Mouse (Mus musculus) ES-E14 (cell line): ENCODE measurements around the gene Nucks1. TPM values are rescaled to one million over a fixed set of nuclear protein-coding genes. Genes with fewer than 3 reads are reported as not detected.
"Not testable (repeated sequence)": the region's sequence is repeated elsewhere in the genome, so short reads cannot be mapped to it uniquely, and the experiment has no call there.

Experiments
- DNase-seq: peaks from one replicate; pipeline ENCODE4 v3.0.0-alpha.2; 2013; ENCODE audit warnings: low read depth, low spot score
- H3K27ac ChIP-seq: 2 replicates; pipeline ENCODE4 v1.5.1; 2012; ENCODE audit warnings: low read depth, mild to moderate bottlenecking, low read length, moderate library complexity, mixed read lengths; ENCODE audit not compliant: poor library complexity, insufficient read depth, severe bottlenecking
- H3K36me3 ChIP-seq: 2 replicates; pipeline ENCODE4 v1.6.1; 2012; ENCODE audit warnings: mild to moderate bottlenecking, low read length, moderate library complexity, mixed read lengths; ENCODE audit not compliant: control insufficient read depth, poor library complexity, insufficient read depth, severe bottlenecking
- H3K4me1 ChIP-seq, 2 experiments: fragments of 150-350 bp in 1 of 2; sonication (generic) in 1 of 2; 2 replicates each; pipeline ENCODE4 v1.6.1; 2012; ENCODE audit warnings: low read length in 2 of 2, mild to moderate bottlenecking in 1 of 2, mixed read lengths in 1 of 2; ENCODE audit not compliant: control insufficient read depth in 2 of 2, insufficient read depth in 2 of 2, poor library complexity in 1 of 2
- H3K4me3 ChIP-seq, 2 experiments: fragments of 150-350 bp in 1 of 2; sonication (generic) in 1 of 2; 2 replicates each; pipeline ENCODE4 v1.5.1; 2012; ENCODE audit warnings: low read length in 2 of 2, low read depth in 1 of 2, mild to moderate bottlenecking in 1 of 2, mixed read lengths in 1 of 2; ENCODE audit not compliant: insufficient read depth in 1 of 2, poor library complexity in 1 of 2, severe bottlenecking in 1 of 2
- H3K9ac ChIP-seq: 2 replicates; pipeline ENCODE4 v1.6.1; 2012; ENCODE audit warnings: low read depth, mild to moderate bottlenecking, low read length, mixed read lengths; ENCODE audit not compliant: poor library complexity, insufficient read depth, severe bottlenecking
- H3K9me3 ChIP-seq: fragments of 150-350 bp; sonication (generic); 2 replicates; pipeline ENCODE4 v1.6.1; 2012; ENCODE audit warnings: low read depth, mild to moderate bottlenecking, low read length; ENCODE audit not compliant: control insufficient read depth, insufficient read depth
- CHD2 ChIP-seq: IDR thresholded peaks from 2 replicates; pipeline ENCODE4 v1.6.1; 2014; ENCODE audit warnings: mild to moderate bottlenecking, low read depth, low read length, inconsistent platforms
- HCFC1 ChIP-seq: IDR thresholded peaks from 2 replicates; pipeline ENCODE4 v1.6.1; 2012; ENCODE audit warnings: low read length, inconsistent platforms, borderline replicate concordance; ENCODE audit not compliant: insufficient read depth
- MAFK ChIP-seq: IDR thresholded peaks from 2 replicates; pipeline ENCODE4 v1.6.1; 2014; ENCODE audit warnings: mild to moderate bottlenecking, low read depth, low read length, inconsistent platforms; ENCODE audit not compliant: insufficient read depth
- ZC3H11A ChIP-seq: IDR thresholded peaks from 2 replicates; pipeline ENCODE4 v1.6.1; 2012; ENCODE audit warnings: low read depth, mild to moderate bottlenecking, inconsistent platforms, low read length, borderline replicate concordance
- ZNF384 ChIP-seq: IDR thresholded peaks from 2 replicates; pipeline ENCODE4 v1.6.1; 2012; ENCODE audit warnings: low read depth, low read length, inconsistent platforms
- in situ Hi-C, 2 experiments: fragments of 600-800 bp; cut with MboI; formaldehyde crosslinking; loops; one replicate each; pipeline ENCODE4 v1.15.1; 2025; ENCODE audit warnings: low sequenced_read_pairs in 2 of 2, inconsistent platforms in 1 of 2; ENCODE audit not compliant: unreplicated experiment in 2 of 2
- total RNA-seq: library from RNA; depleted of rRNA; stranded (reverse); fragments of 300-350 nt; gene quantifications from 2 replicates; pipeline ENCODE4 v1.2.3, GENCODE M21; 2012

Gene Nucks1
- total RNA-seq, 1 experiment, result 219 TPM

DNA sequence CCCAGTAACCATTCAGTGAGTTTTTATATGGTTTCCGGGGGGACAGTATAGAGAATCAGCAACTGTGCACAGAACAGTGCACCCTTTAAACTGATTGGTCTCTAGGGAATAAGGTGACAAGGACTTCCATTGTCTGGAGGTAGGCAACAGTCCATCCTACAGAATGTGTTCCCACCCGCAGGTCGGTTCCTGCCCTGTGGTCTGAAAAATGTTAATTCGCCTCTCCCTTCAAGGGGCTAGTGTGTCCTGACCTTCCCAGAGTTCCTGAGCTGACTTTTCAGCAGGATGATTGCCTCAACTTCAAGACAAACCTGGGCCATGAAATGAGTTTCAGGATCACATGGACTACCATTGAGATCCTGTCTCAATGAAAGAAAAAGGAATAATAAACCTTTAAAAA lies 18.9 kb upstream of the Nucks1 start:
- H3K36me3 ChIP-seq, result no peaks in the 10 kb centered on the region
- H3K9ac ChIP-seq, result peak overlapping the region; percentile 70; the same call in 1 of the 2 replicates
- in situ Hi-C loops, result no loop called here
- no peaks in the 10 kb centered on the region for H3K9me3 ChIP-seq
- TF ChIP-seq ZC3H11A (no peak), CHD2 (no peak), HCFC1 (no peak), MAFK (no peak), ZNF384 (no peak)
- peaks cover 2 to 17% of the 10 kb centered on the region in 2 experiments for H3K4me1 ChIP-seq
- H3K4me3 ChIP-seq, result peak overlapping the region in 1 of 2 experiments; percentile 6; a peak in 1 of 4 replicates
- DNase-seq, result no peak
- peak overlapping the region; percentile 99 for H3K27ac ChIP-seq

- H3K27ac ChIP-seq, result no peak overlapping the region
- no peak overlapping the region for H3K9ac ChIP-seq
- H3K4me1 ChIP-seq, result peaks cover 4 to 8% of the 10 kb centered on the region in 2 experiments; a peak in 3 of 4 replicates
- H3K4me3 ChIP-seq, result no peak overlapping the region
- no peak for TF ChIP-seq HCFC1
- TF ChIP-seq ZC3H11A, result no peak
- TF ChIP-seq MAFK, result no peak
- TF ChIP-seq ZNF384, result no peak
- no peak for TF ChIP-seq CHD2
- in situ Hi-C loops, result no loop called here
- H3K9me3 ChIP-seq, result no peaks in the 10 kb centered on the region
- no peak for DNase-seq
- no peaks in the 10 kb centered on the region for H3K36me3 ChIP-seq
These were observed 7.7 kb upstream of the Nucks1 start for GRCm38 (mm10) chr1:131902679-131903078.

DNA sequence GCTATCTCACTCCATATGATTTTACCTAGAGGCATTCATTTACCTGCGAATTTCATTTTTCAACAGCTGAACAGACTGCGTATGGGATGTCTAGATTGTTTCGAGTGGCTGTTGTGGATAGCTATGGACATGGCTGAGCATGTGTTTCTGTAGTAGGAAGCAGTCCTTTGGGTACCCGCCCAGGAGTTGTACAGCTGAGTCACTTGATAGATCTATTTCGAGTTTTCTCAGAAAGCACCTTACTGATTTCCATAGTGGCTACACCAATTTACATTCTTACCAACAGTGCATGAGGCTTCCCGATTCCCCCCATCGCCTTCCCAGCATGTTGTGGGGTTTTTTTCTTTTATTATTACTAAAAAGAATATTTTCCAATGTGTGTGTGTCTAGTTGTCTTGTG lies 7.1 kb upstream of the Nucks1 start:
- Histone ChIP-seq H3K27ac (no peak overlapping the region), H3K4me3 (no peak overlapping the region), H3K9me3 (no peaks in the 10 kb centered on the region), H3K9ac (no peak overlapping the region), H3K4me1 (peaks cover 4 to 9% of the 10 kb centered on the region in 2 experiments; a peak in 3 of 4 replicates), H3K36me3 (no peaks in the 10 kb centered on the region)
- TF ChIP-seq ZNF384, result no peak
- no peak for TF ChIP-seq CHD2
- TF ChIP-seq MAFK, result no peak
- TF ChIP-seq ZC3H11A, result no peak
- TF ChIP-seq HCFC1, result no peak
- in situ Hi-C loops, result no loop called here
- DNase-seq, result no peak

DNA sequence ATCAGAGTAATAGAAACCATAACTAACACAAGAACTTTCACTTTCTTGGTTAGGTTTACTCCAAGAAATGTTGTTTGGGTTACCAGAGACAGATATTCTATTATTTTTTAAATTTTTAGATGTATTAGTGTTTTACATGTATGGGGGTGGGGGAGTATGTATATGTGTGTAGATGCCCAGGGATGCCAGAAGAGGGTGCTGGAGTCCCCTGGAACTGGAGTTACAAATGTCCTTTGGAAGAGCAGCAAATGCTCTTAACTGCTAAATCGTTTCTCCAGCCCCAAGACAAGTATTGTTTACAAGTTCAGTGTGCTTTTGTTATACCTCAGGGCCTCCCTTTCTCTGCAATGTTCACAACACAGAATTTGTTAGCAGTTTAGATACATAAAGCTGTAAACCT lies 4.8 kb upstream of the Nucks1 start:
- Histone ChIP-seq H3K27ac (no peak overlapping the region), H3K4me1 (peaks cover 2 to 14% of the 10 kb centered on the region in 2 experiments; a peak in 3 of 4 replicates), H3K4me3 (no peak overlapping the region), H3K36me3 (no peaks in the 10 kb centered on the region), H3K9me3 (no peaks in the 10 kb centered on the region), H3K9ac (no peak overlapping the region)
- in situ Hi-C loops, result no loop called here
- TF ChIP-seq ZNF384 (no peak), ZC3H11A (0 out of 2 replicates have a peak, but pooled peaks have one; percentile 25)
- DNase-seq, result no peak

GRCm38 (mm10) chr1:131908456-131908855 lies 1.9 kb upstream of the Nucks1 start:
- H3K4me1 ChIP-seq, result peaks cover 0 to 14% of the 10 kb centered on the region in 2 experiments; a peak in 2 of 4 replicates
- H3K9ac ChIP-seq, result no peak overlapping the region
- peaks cover 4% of the 10 kb centered on the region; the same call in 1 of the 2 replicates for H3K36me3 ChIP-seq
- DNase-seq, result no peak
- in situ Hi-C loops, result no loop called here
- no peaks in the 10 kb centered on the region for H3K9me3 ChIP-seq
- no peak overlapping the region for H3K27ac ChIP-seq
- TF ChIP-seq MAFK (no peak), CHD2 (no peak), ZC3H11A (no peak)
- no peak overlapping the region for H3K4me3 ChIP-seq

DNA sequence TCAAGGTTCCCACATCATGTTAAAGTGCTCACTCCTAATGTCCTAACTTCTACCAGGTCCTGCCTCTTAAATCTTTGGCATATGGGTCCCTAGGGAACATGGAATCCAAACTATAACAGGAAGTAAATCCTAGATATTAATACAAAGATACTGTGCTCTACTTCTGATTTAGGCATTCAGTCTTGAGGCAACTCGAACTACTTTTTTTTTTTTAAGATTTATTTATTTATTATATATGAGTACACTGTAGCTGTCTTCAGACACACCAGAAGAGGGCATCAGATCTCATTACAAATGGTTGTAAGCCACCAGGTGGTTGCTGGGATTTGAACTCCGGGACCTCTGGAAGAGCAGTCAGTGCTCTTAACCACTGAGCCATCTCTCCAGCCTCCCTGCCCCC lies 1.1 kb upstream of the Nucks1 start:
- H3K4me1 ChIP-seq, result peaks cover 0 to 15% of the 10 kb centered on the region in 2 experiments; a peak in 2 of 4 replicates
- H3K36me3 ChIP-seq, H3K9ac ChIP-seq, DNase-seq, H3K9me3 ChIP-seq, in situ Hi-C loops, H3K4me3 ChIP-seq: not testable (repeated sequence)
- H3K27ac ChIP-seq, result peak overlapping the region; percentile 52; the same call in 1 of the 2 replicates
